Mouse (Mus musculus) G1E (cell line): ENCODE measurements at regions not wholly inside any gene's neighbourhood (a gene's known extent, or its start where the extent isn't known, plus 50 kb on each side); places are given as distances from the start of the nearest gene placed in this dataset.

ENCODE experiments used
- CTCF ChIP-seq: IDR thresholded peaks from 2 replicates; pipeline ENCODE4 v1.5.1; 2012; ENCODE audit warnings: low read depth, low read length, inconsistent platforms, mixed read lengths
- GATA1 ChIP-seq: IDR thresholded peaks from 2 replicates; pipeline ENCODE4 v1.6.1; 2012; ENCODE audit warnings: borderline replicate concordance, low read length, inconsistent platforms, mixed read lengths
- GATA2 ChIP-seq: IDR thresholded peaks from 2 replicates; pipeline ENCODE4 v1.6.1; 2012; ENCODE audit warnings: low read depth, low read length, inconsistent platforms, borderline replicate concordance
- POLR2AphosphoS5 ChIP-seq: IDR thresholded peaks from 2 replicates; pipeline ENCODE4 v1.6.1; 2012; ENCODE audit warnings: low read depth, low read length, inconsistent platforms; ENCODE audit not compliant: insufficient replicate concordance
- TAL1 ChIP-seq: conservative IDR thresholded peaks from 2 replicates; pipeline ENCODE4 v1.6.1; 2012; ENCODE audit warnings: low read depth, low read length, inconsistent platforms, mixed read lengths

GRCm38 (mm10) chr12:95937705-95938104 lies 245.7 kb downstream of the Flrt2 start:
- TF ChIP-seq POLR2AphosphoS5: no peak
- no peak for TF ChIP-seq GATA2
- TF ChIP-seq CTCF: no peak
- TF ChIP-seq TAL1: no peak
- TF ChIP-seq GATA1: no peak
